Mouse (Mus musculus) midbrain, embryonic 14.5 days (tissue): ENCODE measurements at regions not wholly inside any gene's neighbourhood (a gene's known extent, or its start where the extent isn't known, plus 50 kb on each side); places are given as distances from the start of the nearest gene placed in this dataset.

ENCODE experiments used
- ATAC-seq: fragments of 200-750 bp; cut with Nextera tagmentation; 2 replicates; pipeline ENCODE4 v1.8.0; 2017; ENCODE audit warnings: moderate number of reproducible peaks, moderate library complexity; ENCODE audit not compliant: low FRiP score, low TSS enrichment
- DNase-seq: peaks from one replicate; pipeline ENCODE4 v3.0.0-alpha.2; 2015
- H3K27ac ChIP-seq: fragments of 300-500 bp; sonication (generic); replicated peaks from 2 replicates; pipeline ENCODE4 v1.5.1; 2014; ENCODE audit warnings: mild to moderate bottlenecking, low read depth, low read length, moderate library complexity
- H3K27me3 ChIP-seq: fragments of 300-500 bp; sonication (generic); 2 replicates; pipeline ENCODE4 v1.6.1; 2014; ENCODE audit warnings: low read length, control low read depth, mixed read lengths; ENCODE audit not compliant: control insufficient read depth, insufficient read depth
- H3K36me3 ChIP-seq: fragments of 300-500 bp; sonication (generic); 2 replicates; pipeline ENCODE4 v1.6.1; 2014; ENCODE audit warnings: low read length, control low read depth; ENCODE audit not compliant: control insufficient read depth, insufficient read depth
- H3K4me1 ChIP-seq: fragments of 300-500 bp; sonication (generic); 2 replicates; pipeline ENCODE4 v1.6.1; 2014; ENCODE audit warnings: mild to moderate bottlenecking, antibody characterized with exemption, low read length, control low read depth; ENCODE audit not compliant: control insufficient read depth, insufficient read depth
- H3K4me2 ChIP-seq: fragments of 300-500 bp; sonication (generic); 2 replicates; pipeline ENCODE4 v1.6.1; 2014; ENCODE audit warnings: mild to moderate bottlenecking, low read length, moderate library complexity
- H3K4me3 ChIP-seq: fragments of 300-500 bp; sonication (generic); replicated peaks from 2 replicates; pipeline ENCODE4 v1.5.1; 2014; ENCODE audit warnings: low read depth, low read length
- H3K9ac ChIP-seq: fragments of 300-500 bp; sonication (generic); replicated peaks from 2 replicates; pipeline ENCODE4 v1.6.1; 2014; ENCODE audit warnings: mild to moderate bottlenecking, low read length, moderate library complexity
- H3K9me3 ChIP-seq: fragments of 300-500 bp; sonication (generic); 2 replicates; pipeline ENCODE4 v1.6.1; 2016; ENCODE audit warnings: low read length, control low read depth, mixed read lengths; ENCODE audit not compliant: control insufficient read depth
- WGBS: fragments of 180-500 bp; shearing (Covaris S2); extraction: QIAGEN DNeasy Blood & Tissue Kit; methylation state at CpG from one replicate; pipeline ENCODE4 v1.1.7; 2014; 5-methylcytosine and 5-hydroxymethylcytosine counted together

GRCm38 (mm10) chr1:18465303-18465829 lies 200.4 kb upstream of the Defb41 start:
- Histone ChIP-seq H3K9ac (no peak overlapping the region), H3K27me3 (no peaks in the 10 kb centered on the region), H3K27ac (no peak overlapping the region), H3K36me3 (no peaks in the 10 kb centered on the region), H3K4me3 (no peak overlapping the region), H3K9me3 (no peaks in the 10 kb centered on the region), H3K4me1 (0 out of 2 replicates have a peak, but pooled peaks cover 4% of the 10 kb centered on the region), H3K4me2 (no peak overlapping the region)
- ATAC-seq (no peak), DNase-seq (no peak)
- 88% methylated on average over 3 of the region's 3 CpGs for WGBS

DNA sequence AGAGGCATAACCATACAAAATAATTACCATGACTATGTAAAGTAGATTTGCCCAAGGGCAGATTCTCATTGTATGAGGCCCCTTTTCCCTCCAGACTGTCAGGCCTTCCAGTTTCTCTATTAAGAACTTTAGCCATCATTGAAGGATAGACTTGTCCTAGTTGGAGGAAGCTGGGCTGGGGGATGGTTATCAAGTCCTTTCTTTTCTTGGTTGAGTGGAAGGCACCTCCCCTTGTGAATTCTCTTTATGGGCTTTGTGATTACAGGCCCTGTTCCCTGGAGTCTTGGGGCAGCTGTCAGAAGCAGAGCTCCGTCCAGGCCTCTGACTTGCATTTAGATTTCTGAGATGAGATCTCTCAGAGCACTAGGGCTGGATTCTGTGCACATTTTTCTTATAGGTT lies 198.3 kb upstream of the Defb41 start:
- Histone ChIP-seq H3K9ac (no peak overlapping the region), H3K4me1 (0 out of 2 replicates have a peak, but pooled peaks cover 4% of the 10 kb centered on the region), H3K36me3 (no peaks in the 10 kb centered on the region), H3K9me3 (no peaks in the 10 kb centered on the region), H3K27ac (peak overlapping the region; percentile 45; the same call in 1 of the 2 replicates), H3K4me3 (no peak overlapping the region), H3K27me3 (no peaks in the 10 kb centered on the region), H3K4me2 (no peak overlapping the region)
- DNase-seq (peak; percentile 58), ATAC-seq (peak; percentile 80)
- WGBS, result 9% methylated on average over 1 of the region's 1 CpGs

DNA sequence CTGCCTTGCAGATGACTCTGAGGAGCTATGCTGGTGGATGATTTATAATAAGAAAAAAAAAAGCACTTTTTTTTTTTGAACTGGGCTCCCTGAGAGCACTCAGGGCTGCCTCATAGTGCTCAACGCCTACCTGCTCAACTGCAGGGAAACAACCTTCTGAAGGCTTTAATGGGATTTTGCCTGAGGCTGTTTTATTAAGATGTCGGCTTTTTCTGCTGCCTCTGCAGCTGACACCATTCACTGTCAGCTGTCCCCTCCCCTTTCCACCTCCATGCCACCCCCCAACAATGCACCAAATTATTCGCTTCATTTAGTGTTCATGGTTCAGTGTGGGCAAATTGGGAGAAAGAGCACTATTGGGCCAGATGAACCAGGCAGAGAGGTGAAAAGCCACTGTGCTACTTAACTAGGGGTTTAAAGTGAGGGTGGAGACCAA lies 151.4 kb upstream of the Defb41 start:
- 6% methylated on average over 3 of the region's 3 CpGs for WGBS
- Histone ChIP-seq H3K4me1 (peaks cover 12% of the 10 kb centered on the region), H3K4me3 (no peak overlapping the region), H3K27ac (peak overlapping the region; percentile 80), H3K4me2 (peak overlapping the region; percentile 19), H3K27me3 (no peaks in the 10 kb centered on the region), H3K36me3 (no peaks in the 10 kb centered on the region), H3K9ac (no peak overlapping the region), H3K9me3 (no peaks in the 10 kb centered on the region)
- ATAC-seq (peak; percentile 90), DNase-seq (peak; percentile 82)

DNA sequence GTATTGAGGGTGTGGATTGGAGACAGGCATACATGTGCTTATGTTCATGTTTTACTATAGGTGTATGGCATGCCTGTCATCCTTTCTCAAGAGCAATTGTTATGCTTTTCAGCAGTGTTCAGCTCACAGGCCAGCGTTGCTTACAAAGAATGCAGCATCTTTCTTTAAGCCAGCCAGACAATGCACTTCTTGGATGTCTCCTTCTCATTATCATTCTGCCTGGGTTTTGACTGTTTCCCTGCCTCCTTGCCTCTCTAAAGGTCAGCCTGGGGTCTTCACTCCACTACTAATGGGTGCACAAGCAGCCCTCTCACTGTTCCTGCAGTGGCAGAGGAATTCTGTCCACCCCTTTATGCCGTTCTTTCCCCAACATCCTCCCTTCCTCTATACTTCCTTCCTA lies 150.9 kb upstream of the Defb41 start:
- peak; percentile 48 for DNase-seq
- no peaks in the 10 kb centered on the region for H3K36me3 ChIP-seq
- no peak overlapping the region for H3K9ac ChIP-seq
- H3K4me3 ChIP-seq, result no peak overlapping the region
- peak; percentile 57; the same call in 1 of the 2 replicates for ATAC-seq
- H3K4me2 ChIP-seq, result peak overlapping the region; percentile 19
- peaks cover 12% of the 10 kb centered on the region for H3K4me1 ChIP-seq
- no peaks in the 10 kb centered on the region for H3K9me3 ChIP-seq
- no peaks in the 10 kb centered on the region for H3K27me3 ChIP-seq
- peak overlapping the region; percentile 80 for H3K27ac ChIP-seq
- WGBS, result 1% methylated on average over 2 of the region's 2 CpGs

DNA sequence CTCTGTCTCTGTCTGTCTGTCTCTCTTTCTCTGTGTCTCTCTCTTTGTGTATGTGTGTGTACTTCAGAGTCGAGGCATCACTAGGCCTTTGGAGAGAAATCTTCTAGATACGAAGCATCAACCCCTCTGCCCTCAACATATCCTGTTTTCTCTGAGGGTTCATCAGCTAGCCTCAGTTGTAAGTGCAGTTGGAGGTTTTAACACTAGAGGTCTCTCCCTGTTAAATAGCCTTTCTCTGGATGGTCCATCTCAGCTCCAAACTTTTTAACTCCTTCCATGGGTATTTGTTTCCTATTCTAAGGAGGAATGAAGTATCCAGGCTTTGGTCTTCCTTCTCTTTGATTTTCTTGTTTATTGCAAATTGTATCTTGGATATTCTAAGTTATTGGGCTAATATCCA lies 147.8 kb upstream of the Defb41 start:
- H3K4me2 ChIP-seq, result no peak overlapping the region
- peak; percentile 15 for DNase-seq
- peaks cover 12% of the 10 kb centered on the region for H3K4me1 ChIP-seq
- no peak overlapping the region for H3K27ac ChIP-seq
- no peaks in the 10 kb centered on the region for H3K36me3 ChIP-seq
- no peak overlapping the region for H3K9ac ChIP-seq
- no peaks in the 10 kb centered on the region for H3K9me3 ChIP-seq
- WGBS, result 69% methylated on average over 2 of the region's 2 CpGs
- no peak overlapping the region for H3K4me3 ChIP-seq
- H3K27me3 ChIP-seq, result no peaks in the 10 kb centered on the region
- no peak for ATAC-seq

GRCm38 (mm10) chr1:18389591-18389990 lies 124.7 kb upstream of the Defb41 start:
- no peak for ATAC-seq

GRCm38 (mm10) chr1:18384079-18384478 lies 119.1 kb upstream of the Defb41 start:
- WGBS, result 70% methylated on average over 4 of the region's 4 CpGs
- H3K4me2 ChIP-seq, result no peak overlapping the region
- no peak for DNase-seq
- no peaks in the 10 kb centered on the region for H3K9me3 ChIP-seq
- no peaks in the 10 kb centered on the region for H3K36me3 ChIP-seq
- H3K4me1 ChIP-seq, result no peaks in the 10 kb centered on the region
- H3K9ac ChIP-seq, result no peak overlapping the region
- H3K4me3 ChIP-seq, result no peak overlapping the region
- H3K27me3 ChIP-seq, result no peaks in the 10 kb centered on the region
- H3K27ac ChIP-seq, result no peak overlapping the region
- no peak for ATAC-seq

More at GRCm38 (mm10) chr1:18389591-18389990, 124.7 kb upstream of the Defb41 start:
- H3K27ac ChIP-seq, result no peak overlapping the region
- H3K4me3 ChIP-seq, result no peak overlapping the region
- H3K27me3 ChIP-seq, result no peaks in the 10 kb centered on the region
- H3K4me2 ChIP-seq, result no peak overlapping the region
- no peak overlapping the region for H3K9ac ChIP-seq
- no peak for DNase-seq
- H3K9me3 ChIP-seq, result no peaks in the 10 kb centered on the region
- H3K4me1 ChIP-seq, result no peaks in the 10 kb centered on the region
- no peaks in the 10 kb centered on the region for H3K36me3 ChIP-seq

- peak; percentile 83 for DNase-seq
- no peaks in the 10 kb centered on the region for H3K36me3 ChIP-seq
- no peaks in the 10 kb centered on the region for H3K9me3 ChIP-seq
- H3K27ac ChIP-seq, result no peak overlapping the region
- ATAC-seq, result peak; percentile 24; the same call in 1 of the 2 replicates
- 65% methylated on average over 9 of the region's 9 CpGs for WGBS
- H3K27me3 ChIP-seq, result no peaks in the 10 kb centered on the region
- no peak overlapping the region for H3K4me3 ChIP-seq
- no peaks in the 10 kb centered on the region for H3K4me1 ChIP-seq
- no peak overlapping the region for H3K4me2 ChIP-seq
- no peak overlapping the region for H3K9ac ChIP-seq
These were observed 95.2 kb upstream of the Defb41 start for GRCm38 (mm10) chr1:18359951-18360731.

DNA sequence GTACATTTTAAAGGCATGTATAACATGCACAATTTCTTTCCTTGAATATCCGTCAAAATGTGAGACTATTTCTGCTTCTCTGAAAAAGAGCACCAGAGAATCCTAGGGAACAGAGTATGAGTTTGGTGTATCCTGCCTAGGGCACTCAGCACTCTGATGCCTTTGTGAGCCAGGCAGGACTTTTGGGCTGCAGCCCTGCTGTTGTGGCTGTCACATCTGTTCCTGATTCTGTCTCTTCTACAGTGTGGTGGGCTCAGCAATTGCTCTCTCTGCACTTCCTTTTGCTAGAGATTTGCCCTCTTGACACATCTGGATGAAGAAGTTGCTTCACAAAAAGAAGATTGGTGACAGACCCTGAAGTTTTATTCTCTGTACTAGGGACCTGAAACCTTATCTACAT lies 73.9 kb upstream of the Defb41 start:
- Histone ChIP-seq H3K4me3 (no peak overlapping the region), H3K9me3 (no peaks in the 10 kb centered on the region), H3K27ac (no peak overlapping the region), H3K27me3 (no peaks in the 10 kb centered on the region), H3K4me1 (no peaks in the 10 kb centered on the region), H3K36me3 (no peaks in the 10 kb centered on the region), H3K4me2 (no peak overlapping the region), H3K9ac (no peak overlapping the region)
- 89% methylated on average over 1 of the region's 1 CpGs for WGBS
- DNase-seq, result no peak
- no peak for ATAC-seq
